ENCODE assay signal across 9 mouse cellular contexts in genomic region chr16:35627992-35628607, GRCm38 (mm10).
DNase-seq lines count a peak whose midpoint lies in the region; ATAC-seq lines count a peak whose summit lies in the region.
"Had no signal": no experiment of that assay in that cellular context is flagged by ENCODE, and none has a peak within 500 bp of the region (broad histone marks: within the 10 kb centered on the region; RNA-seq: fewer than 3 reads in every experiment).

No protein-coding gene starts in this region.

- ATAC-seq in midbrain, embryonic 11.5 days (ENCODE audit: low FRiP score), result peak; percentile 79
- no peak for ATAC-seq in inflammation-experienced regulatory T-cells, adult 6 months

- no peak overlapping the region for H3K4me3 ChIP-seq in midbrain, embryonic 11.5 days (ENCODE audit: low read depth, low read length)
- H3K4me3 ChIP-seq: limb, embryonic 12.5 days had no signal

- H3K9me3 ChIP-seq in midbrain, embryonic 11.5 days (ENCODE audit: control insufficient read depth, low read length), result no peaks in the 10 kb centered on the region
- H3K9me3 ChIP-seq: limb, embryonic 12.5 days had no signal

- no peaks in the 10 kb centered on the region for H3K27me3 ChIP-seq in midbrain, embryonic 11.5 days (ENCODE audit: control insufficient read depth, insufficient read depth, low read length)

- peaks cover 21% of the 10 kb centered on the region for H3K4me1 ChIP-seq in midbrain, embryonic 11.5 days (ENCODE audit: control insufficient read depth, insufficient read depth, low read length)

- H3K36me3 ChIP-seq in midbrain, embryonic 11.5 days (ENCODE audit: control insufficient read depth, insufficient read depth, low read length), result peaks cover 5% of the 10 kb centered on the region; the same call in 1 of the 2 replicates
- H3K36me3 ChIP-seq: limb, embryonic 12.5 days had no signal

- no peak overlapping the region for H3K27ac ChIP-seq in midbrain, embryonic 11.5 days (ENCODE audit: low read depth, low read length)
- H3K27ac ChIP-seq: limb, embryonic 12.5 days had no signal

- DNase-seq in ZHBTc4 (ENCODE audit: low read depth, low spot score), result peak; percentile 77
- DNase-seq in cerebellum, adult 9-10 months, result peak; percentile 85
- peak; percentile 66 to 74 for DNase-seq in frontal cortex, postnatal 25 days (ENCODE audit: low spot score in 2 of 2)
- peak; percentile 20 for DNase-seq in hindlimb bud, embryonic 11.5 days (ENCODE audit: extremely low spot score, low read depth, low spot score)
- DNase-seq in left cerebral cortex, adult 11 months (ENCODE audit: low spot score), result peak; percentile 59
- peak; percentile 99 for DNase-seq in midbrain, embryonic 11.5 days (ENCODE audit: low spot score, missing footprints)
- peak; percentile 27 for DNase-seq in spleen, adult 12 weeks (ENCODE audit: low spot score)

- no peak overlapping the region for H3K9ac ChIP-seq in midbrain, embryonic 11.5 days (ENCODE audit: low read length)
- H3K9ac ChIP-seq: limb, embryonic 12.5 days had no signal

- WGBS in midbrain, embryonic 11.5 days, result 40% methylated on average over 10 of the region's 10 CpGs

- H3K4me2 ChIP-seq in midbrain, embryonic 11.5 days, result no peak overlapping the region
- H3K4me2 ChIP-seq: limb, embryonic 12.5 days had no signal

Comparison
In these comparisons a context has a peak if more than half of its experiments do, and no peak if none do; other contexts are left out.
1. DNase-seq: peak in every context shown above with its lines; median percentile 99 in midbrain, embryonic 11.5 days; 85 in cerebellum, adult 9-10 months; 77 in ZHBTc4; 70 in frontal cortex, postnatal 25 days; 59 in left cerebral cortex, adult 11 months; 27 in spleen, adult 12 weeks; 20 in hindlimb bud, embryonic 11.5 days.